Mouse (Mus musculus) MEL (cell line): Measurements from ENCODE around the gene Ckap5. TPM values are rescaled to one million over a fixed set of nuclear protein-coding genes. Genes with fewer than 3 reads are reported as not detected.

Source experiments
- DNase-seq: peaks from one replicate; pipeline ENCODE4 v3.0.0; 2011; ENCODE audit warnings: low read depth, low spot score
- H3K27ac ChIP-seq: 2 replicates; pipeline ENCODE4 v1.5.1; 2012; ENCODE audit warnings: low read depth, mild to moderate bottlenecking, control low read depth, low read length, moderate library complexity; ENCODE audit not compliant: control insufficient read depth
- H3K27me3 ChIP-seq, 2 experiments: fragments of 150-350 bp in 1 of 2; sonication (generic) in 1 of 2; 2 replicates each; pipeline ENCODE4 v1.6.1; 2012; ENCODE audit warnings: low read length in 2 of 2, mild to moderate bottlenecking in 2 of 2, improper control_type of control experiment in 1 of 2, moderate library complexity in 1 of 2; ENCODE audit not compliant: insufficient read depth in 2 of 2, control insufficient read depth in 1 of 2
- H3K36me3 ChIP-seq, 2 experiments: 2 replicates each; pipeline ENCODE4 v1.6.1; 2012 to 2014; ENCODE audit warnings: low read length in 2 of 2, improper control_type of control experiment in 1 of 2, inconsistent platforms in 1 of 2, mild to moderate bottlenecking in 1 of 2; ENCODE audit not compliant: insufficient read depth in 2 of 2, control insufficient read depth in 1 of 2
- H3K4me1 ChIP-seq, 2 experiments: fragments of 150-350 bp in 1 of 2; sonication (generic) in 1 of 2; 2 replicates each; pipeline ENCODE4 v1.6.1; 2012; ENCODE audit warnings: low read length in 2 of 2, improper control_type of control experiment in 1 of 2, mild to moderate bottlenecking in 1 of 2; ENCODE audit not compliant: insufficient read depth in 2 of 2, control insufficient read depth in 1 of 2
- H3K4me3 ChIP-seq, 2 experiments: fragments of 150-350 bp in 1 of 2; sonication (generic) in 1 of 2; 2 replicates each; pipeline ENCODE4 v1.5.1; 2012; ENCODE audit warnings: low read depth in 2 of 2, low read length in 2 of 2, mild to moderate bottlenecking in 2 of 2, moderate library complexity in 2 of 2, control low read depth in 1 of 2, improper control_type of control experiment in 1 of 2; ENCODE audit not compliant: control insufficient read depth in 1 of 2, insufficient read depth in 1 of 2
- H3K79me2 ChIP-seq: 2 replicates; pipeline ENCODE4 v1.6.1; 2012; ENCODE audit warnings: mild to moderate bottlenecking, low read length, moderate library complexity; ENCODE audit not compliant: control insufficient read depth, poor library complexity, insufficient read depth
- H3K9ac ChIP-seq: 2 replicates; pipeline ENCODE4 v1.6.1; 2012; ENCODE audit warnings: low read depth, mild to moderate bottlenecking, control low read depth, low read length, moderate library complexity; ENCODE audit not compliant: control insufficient read depth, poor library complexity, severe bottlenecking
- H3K9me3 ChIP-seq: fragments of 150-350 bp; sonication (generic); replicated peaks from 2 replicates; pipeline ENCODE4 v1.6.1; 2012; ENCODE audit warnings: mild to moderate bottlenecking, low read length, improper control_type of control experiment, moderate library complexity; ENCODE audit not compliant: insufficient read depth
- BHLHE40 ChIP-seq: IDR thresholded peaks from 2 replicates; pipeline ENCODE4 v1.6.1; 2012; ENCODE audit warnings: low read depth, mild to moderate bottlenecking, inconsistent platforms, low read length, improper control_type of control experiment, borderline replicate concordance
- CHD2 ChIP-seq: IDR thresholded peaks from 2 replicates; pipeline ENCODE4 v1.6.1; 2011; ENCODE audit warnings: low read length, improper control_type of control experiment
- ELF1 ChIP-seq: IDR thresholded peaks from 2 replicates; pipeline ENCODE4 v1.6.1; 2014; ENCODE audit warnings: low read depth, mild to moderate bottlenecking, inconsistent platforms, low read length, improper control_type of control experiment, moderate library complexity
- EP300 ChIP-seq, 2 experiments: IDR thresholded peaks; 2 replicates each; pipeline ENCODE4 v1.6.1; 2011; ENCODE audit warnings: improper control_type of control experiment in 2 of 2, low read length in 2 of 2, low read depth in 1 of 2, mild to moderate bottlenecking in 1 of 2
- ETS1 ChIP-seq: IDR thresholded peaks from 2 replicates; pipeline ENCODE4 v1.6.1; 2012; ENCODE audit warnings: low read depth, mild to moderate bottlenecking, inconsistent platforms, low read length, improper control_type of control experiment, moderate library complexity
- GATA1 ChIP-seq: IDR thresholded peaks from 2 replicates; pipeline ENCODE4 v1.6.1; 2011; ENCODE audit warnings: low read depth, low read length, improper control_type of control experiment
- HCFC1 ChIP-seq: IDR thresholded peaks from 2 replicates; pipeline ENCODE4 v1.6.1; 2012; ENCODE audit warnings: low read depth, mild to moderate bottlenecking, inconsistent platforms, low read length, improper control_type of control experiment, moderate library complexity
- KAT2A ChIP-seq: conservative IDR thresholded peaks from 2 replicates; pipeline ENCODE4 v1.6.1; 2012; ENCODE audit warnings: low read depth, low read length, improper control_type of control experiment, inconsistent platforms
- MAFK ChIP-seq: IDR thresholded peaks from 2 replicates; pipeline ENCODE4 v1.6.1; 2011; ENCODE audit warnings: low read depth, mild to moderate bottlenecking, low read length, improper control_type of control experiment, borderline replicate concordance
- MAX ChIP-seq: IDR thresholded peaks from 2 replicates; pipeline ENCODE4 v1.6.1; 2011; ENCODE audit warnings: low read length, improper control_type of control experiment
- MAZ ChIP-seq: IDR thresholded peaks from 2 replicates; pipeline ENCODE4 v1.6.1; 2012; ENCODE audit warnings: low read depth, mild to moderate bottlenecking, inconsistent platforms, low read length, improper control_type of control experiment
- MEF2A ChIP-seq: IDR thresholded peaks from 2 replicates; pipeline ENCODE4 v1.6.1; 2014; ENCODE audit warnings: low read depth, mild to moderate bottlenecking, inconsistent platforms, low read length, improper control_type of control experiment; ENCODE audit not compliant: poor library complexity, insufficient replicate concordance, severe bottlenecking; ENCODE audit errors: extremely low read depth
- MXI1 ChIP-seq: IDR thresholded peaks from 2 replicates; pipeline ENCODE4 v1.6.1; 2011; ENCODE audit warnings: mild to moderate bottlenecking, low read depth, low read length, improper control_type of control experiment
- MYB ChIP-seq: IDR thresholded peaks from 2 replicates; pipeline ENCODE4 v1.6.1; 2011; ENCODE audit warnings: mild to moderate bottlenecking, low read depth, low read length, improper control_type of control experiment
- NRF1 ChIP-seq: IDR thresholded peaks from 2 replicates; pipeline ENCODE4 v1.6.1; 2014; ENCODE audit warnings: low read depth, mild to moderate bottlenecking, inconsistent platforms, low read length, improper control_type of control experiment, moderate library complexity; ENCODE audit not compliant: poor library complexity, insufficient read depth, severe bottlenecking
- POLR2AphosphoS5 ChIP-seq: IDR thresholded peaks from 2 replicates; pipeline ENCODE4 v1.6.1; 2012; ENCODE audit warnings: low read depth, borderline replicate concordance, mild to moderate bottlenecking, inconsistent platforms, low read length, moderate library complexity, mixed read lengths
- RCOR1 ChIP-seq: IDR thresholded peaks from 2 replicates; pipeline ENCODE4 v1.6.1; 2012; ENCODE audit warnings: low read depth, mild to moderate bottlenecking, inconsistent platforms, low read length, improper control_type of control experiment
- SIN3A ChIP-seq: IDR thresholded peaks from 2 replicates; pipeline ENCODE4 v1.6.1; 2012; ENCODE audit warnings: low read length, improper control_type of control experiment, inconsistent platforms
- TAL1 ChIP-seq: IDR thresholded peaks from 2 replicates; pipeline ENCODE4 v1.6.1; 2012; ENCODE audit warnings: mild to moderate bottlenecking, inconsistent platforms, low read length, moderate library complexity, mixed read lengths
- TBP ChIP-seq: IDR thresholded peaks from 2 replicates; pipeline ENCODE4 v1.8.0; 2011; ENCODE audit warnings: low read depth, low read length, improper control_type of control experiment
- TCF12 ChIP-seq: IDR thresholded peaks from 2 replicates; pipeline ENCODE4 v1.6.1; 2014; ENCODE audit warnings: low read depth, mild to moderate bottlenecking, inconsistent platforms, low read length, improper control_type of control experiment, moderate library complexity
- UBTF ChIP-seq: IDR thresholded peaks from 2 replicates; pipeline ENCODE4 v1.6.1; 2012; ENCODE audit warnings: low read depth, mild to moderate bottlenecking, inconsistent platforms, low read length, improper control_type of control experiment, moderate library complexity, borderline replicate concordance; ENCODE audit not compliant: insufficient read depth
- USF1 ChIP-seq: IDR thresholded peaks from 2 replicates; pipeline ENCODE4 v1.6.1; 2014; ENCODE audit warnings: low read depth, mild to moderate bottlenecking, inconsistent platforms, low read length, improper control_type of control experiment, moderate library complexity
- USF2 ChIP-seq, 2 experiments: IDR thresholded peaks; 2 replicates each; pipeline ENCODE4 v1.6.1; 2011 to 2012; ENCODE audit warnings: improper control_type of control experiment in 2 of 2, low read length in 2 of 2, borderline replicate concordance in 1 of 2, inconsistent platforms in 1 of 2, low read depth in 1 of 2, mild to moderate bottlenecking in 1 of 2; ENCODE audit not compliant: insufficient read depth in 1 of 2
- ZKSCAN1 ChIP-seq: IDR thresholded peaks from 2 replicates; pipeline ENCODE4 v1.6.1; 2012; ENCODE audit warnings: low read depth, mild to moderate bottlenecking, inconsistent platforms, low read length, improper control_type of control experiment, moderate library complexity
- ZMIZ1 ChIP-seq: IDR thresholded peaks from 2 replicates; pipeline ENCODE4 v1.6.1; 2012; ENCODE audit warnings: low read depth, mild to moderate bottlenecking, inconsistent platforms, low read length, improper control_type of control experiment, moderate library complexity
- polyA plus RNA-seq, 2 experiments: library from polyadenylated mRNA; stranded (reverse) in 1 of 2; unstranded in 1 of 2; fragments of >175 nt in 1 of 2; fragments of >200 nt in 1 of 2; gene quantifications; 2 replicates each; pipeline versions ENCODE4 v1.2.1 to v1.2.4; 2012; ENCODE audit warnings: low replicate concordance in 2 of 2, low read depth in 1 of 2; ENCODE audit not compliant: insufficient read length in 2 of 2, insufficient read depth in 1 of 2, missing spikeins in 1 of 2
- total RNA-seq: library from RNA; depleted of rRNA; stranded (reverse); fragments of 300-350 nt; gene quantifications from 2 replicates; pipeline ENCODE4 v1.2.3, GENCODE M21; 2012

Ckap5 gene
- total and polyA plus RNA-seq, 3 experiments: 44.0 to 57.1 (median 45.3) TPM

GRCm38 (mm10) chr2:91634841-91635240 is 108.3 kb downstream of the Ckap5 start:
- H3K79me2 ChIP-seq: no peaks in the 10 kb centered on the region
- peaks cover 15 to 17% of the 10 kb centered on the region in 2 experiments for H3K4me1 ChIP-seq
- peak overlapping the region; percentile 57 for H3K27ac ChIP-seq
- TF ChIP-seq USF1: peak; percentile 55; the same call in 1 of the 2 replicates
- TF ChIP-seq USF2 (IDR thresholded peaks at IDR 0.05; ENCODE audit: borderline replicate concordance in 1 of 2, insufficient read depth in 1 of 2, low read depth in 1 of 2, low read length in 2 of 2): no peak
- TF ChIP-seq GATA1: peak; percentile 88
- peak; percentile 83 for TF ChIP-seq CHD2
- TF ChIP-seq TCF12: peak; percentile 99
- TF ChIP-seq KAT2A: 0 out of 2 replicates have a peak, but pooled peaks have one; percentile 21
- TF ChIP-seq TBP: 0 out of 2 replicates have a peak, but pooled peaks have one; percentile 34
- TF ChIP-seq MEF2A: peak; percentile 62; the same call in 1 of the 2 replicates
- TF ChIP-seq ELF1: no peak
- peak; percentile 76 for TF ChIP-seq SIN3A
- peak; percentile 75 for TF ChIP-seq MYB
- no peak for TF ChIP-seq UBTF
- TF ChIP-seq HCFC1: peak; percentile 58; the same call in 1 of the 2 replicates
- peak; percentile 88 for TF ChIP-seq RCOR1
- no peak for TF ChIP-seq MAFK
- peak; percentile 91 to 97 for TF ChIP-seq EP300 (IDR thresholded peaks at IDR 0.05; ENCODE audit: low read depth in 1 of 2, low read length in 2 of 2)
- TF ChIP-seq TAL1: peak; percentile 93
- TF ChIP-seq ZKSCAN1: no peak
- no peak for TF ChIP-seq ZMIZ1
- no peak for TF ChIP-seq MAX
- TF ChIP-seq MXI1: peak; percentile 39; the same call in 1 of the 2 replicates
- TF ChIP-seq BHLHE40: peak; percentile 70
- peak; percentile 99 for TF ChIP-seq ETS1
- TF ChIP-seq MAZ: peak; percentile 81; the same call in 1 of the 2 replicates
- TF ChIP-seq NRF1: no peak; the same call in 1 of the 2 replicates
- 0 out of 2 replicates have a peak, but pooled peaks have one; percentile 36 for TF ChIP-seq POLR2AphosphoS5
- TF ChIP-seq, all 39 proteins: peak for 18
- Histone ChIP-seq H3K9me3 (no peaks in the 10 kb centered on the region), H3K4me3 (peak overlapping the region; percentile 3 to 32; a peak in 3 of 4 replicates), H3K27me3 (no peaks in the 10 kb centered on the region), H3K9ac (peak overlapping the region; percentile 49), H3K36me3 (peaks cover 0 to 12% of the 10 kb centered on the region in 2 experiments; a peak in 2 of 4 replicates)
- DNase-seq: peak; percentile 89
